Mouse (Mus musculus): ENCODE measurements around the gene Chrna5. TPM values are rescaled to one million over a fixed set of nuclear protein-coding genes. Genes with fewer than 3 reads are reported as not detected.

The Chrna5 gene
- polyA plus RNA-seq, 1 experiment from 2014 or later: 1.00 TPM

Other genes with a start within 250 kb of the Chrna5 start
- gene Wdr61, start 246.4 kb upstream of the Chrna5 start, polyA plus RNA-seq (2016; fragmentation: Nextera tagmentation; extraction: Ambion mirVana): 182 and 188 TPM in 2 replicates
- 1,341 and 1,562 TPM in 2 replicates for gene Crabp1, start 216.1 kb upstream of the Chrna5 start, polyA plus RNA-seq (2016; fragmentation: Nextera tagmentation; extraction: Ambion mirVana)
- 46.0 and 48.7 TPM in 2 replicates for gene Ireb2, start 117.1 kb upstream of the Chrna5 start, polyA plus RNA-seq (2016; fragmentation: Nextera tagmentation; extraction: Ambion mirVana)
- gene Hykk, start 63.6 kb upstream of the Chrna5 start, polyA plus RNA-seq (2016; fragmentation: Nextera tagmentation; extraction: Ambion mirVana): 4.9 and 5.7 TPM in 2 replicates
- 333 and 338 TPM in 2 replicates for gene Psma4, start 30.1 kb upstream of the Chrna5 start, polyA plus RNA-seq (2016; fragmentation: Nextera tagmentation; extraction: Ambion mirVana)
- 1.2 and 1.5 TPM in 2 replicates for gene AY074887, start 29.9 kb upstream of the Chrna5 start, polyA plus RNA-seq (2016; fragmentation: Nextera tagmentation; extraction: Ambion mirVana)
- 3.1 and 5.0 TPM in 2 replicates for gene Chrna3, start 45.7 kb downstream of the Chrna5 start, polyA plus RNA-seq (2016; fragmentation: Nextera tagmentation; extraction: Ambion mirVana)
- 1.3 and 1.9 TPM in 2 replicates for gene Chrnb4, start 67.9 kb downstream of the Chrna5 start, polyA plus RNA-seq (2016; fragmentation: Nextera tagmentation; extraction: Ambion mirVana)
- 37.7 and 42.2 TPM in 2 replicates for gene Ube2q2, start 168.0 kb downstream of the Chrna5 start, polyA plus RNA-seq (2016; fragmentation: Nextera tagmentation; extraction: Ambion mirVana)
- gene Fbxo22, start 228.0 kb downstream of the Chrna5 start, polyA plus RNA-seq (2016; fragmentation: Nextera tagmentation; extraction: Ambion mirVana): 74.2 and 75.5 TPM in 2 replicates